Mouse (Mus musculus) retina, embryonic 14.5 days (tissue): Measurements from ENCODE around the gene Milr1.

Source experiments
- DNase-seq: peaks from one replicate; pipeline ENCODE4 v3.0.0-alpha.2; 2015; ENCODE audit warnings: low spot score

Gene Milr1

GRCm38 (mm10) chr11:106812410-106813136 is 61.5 kb downstream of the Milr1 start:
- no peak for DNase-seq

- DNase-seq, result no peak
Observed at GRCm38 (mm10) chr11:106814601-106815320, 63.7 kb downstream of the Milr1 start.

GRCm38 (mm10) chr11:106815331-106815730 is 64.3 kb downstream of the Milr1 start:
- no peak for DNase-seq

GRCm38 (mm10) chr11:106815761-106816160 is 64.7 kb downstream of the Milr1 start:
- no peak for DNase-seq

GRCm38 (mm10) chr11:106816316-106816715 is 65.3 kb downstream of the Milr1 start:
- DNase-seq, result no peak

GRCm38 (mm10) chr11:106817156-106817555 is 66.1 kb downstream of the Milr1 start:
- DNase-seq, result no peak

- no peak for DNase-seq
Observed at GRCm38 (mm10) chr11:106817808-106818207, 66.8 kb downstream of the Milr1 start.

GRCm38 (mm10) chr11:106818341-106818740 is 67.3 kb downstream of the Milr1 start:
- no peak for DNase-seq
